Mouse (Mus musculus) liver, embryonic 13.5 days (tissue): ENCODE results near the gene 3110082J24Rik. TPM values are rescaled to one million over a fixed set of nuclear protein-coding genes. Genes with fewer than 3 reads are reported as not detected.
"Not testable (repeated sequence)": the region's sequence is repeated elsewhere in the genome, so short reads cannot be mapped to it uniquely, and the experiment has no call there.

Experiments used
- ATAC-seq: fragments of 200-750 bp; cut with Nextera tagmentation; 2 replicates; pipeline ENCODE4 v1.8.0; 2017; ENCODE audit warnings: low read depth, mild to moderate bottlenecking, moderate number of reproducible peaks, moderate library complexity
- DNase-seq: peaks from one replicate; pipeline ENCODE4 v3.0.0; 2022
- H3K27ac ChIP-seq: fragments of 300-500 bp; sonication (generic); 2 replicates; pipeline ENCODE4 v1.5.1; 2015; ENCODE audit warnings: moderate library complexity, mild to moderate bottlenecking, inconsistent platforms
- H3K27me3 ChIP-seq: fragments of 300-500 bp; sonication (generic); 2 replicates; pipeline ENCODE4 v1.6.1; 2015; ENCODE audit warnings: mild to moderate bottlenecking, inconsistent platforms
- H3K36me3 ChIP-seq: fragments of 300-500 bp; sonication (generic); 2 replicates; pipeline ENCODE4 v1.6.1; 2015; ENCODE audit warnings: mild to moderate bottlenecking, inconsistent platforms
- H3K4me1 ChIP-seq: fragments of 300-500 bp; sonication (generic); replicated peaks from 2 replicates; pipeline ENCODE4 v1.6.1; 2015; ENCODE audit warnings: inconsistent platforms
- H3K4me2 ChIP-seq: fragments of 300-500 bp; sonication (generic); 2 replicates; pipeline ENCODE4 v1.6.1; 2015; ENCODE audit warnings: inconsistent platforms, mild to moderate bottlenecking, moderate library complexity
- H3K4me3 ChIP-seq: fragments of 300-500 bp; sonication (generic); replicated peaks from 2 replicates; pipeline ENCODE4 v1.5.1; 2015; ENCODE audit warnings: mild to moderate bottlenecking, inconsistent platforms
- H3K9ac ChIP-seq: fragments of 300-500 bp; sonication (generic); 2 replicates; pipeline ENCODE4 v1.6.1; 2015; ENCODE audit warnings: mild to moderate bottlenecking, inconsistent platforms
- H3K9me3 ChIP-seq: fragments of 300-500 bp; sonication (generic); replicated peaks from 2 replicates; pipeline ENCODE4 v1.6.1; 2016; ENCODE audit warnings: inconsistent platforms
- WGBS: fragments of 180-500 bp; shearing (Covaris S2); methylation state at CpG from one replicate; pipeline ENCODE4 v1.1.7; 2015; ENCODE audit not compliant: insufficient replicate concordance; 5-methylcytosine and 5-hydroxymethylcytosine counted together
- polyA plus RNA-seq: library from polyadenylated mRNA; unstranded; fragments of >200 nt; fragmentation: Nextera tagmentation; extraction: Ambion mirVana; gene quantifications from 2 replicates; pipeline ENCODE4 v1.2.1, GENCODE M21; 2015

3110082J24Rik gene
- polyA plus RNA-seq, 1 experiment from 2014 or later, result not detected

- not testable (repeated sequence) for H3K27me3 ChIP-seq, H3K4me2 ChIP-seq, DNase-seq, H3K4me3 ChIP-seq, H3K9ac ChIP-seq, ATAC-seq, H3K9me3 ChIP-seq, H3K27ac ChIP-seq, H3K4me1 ChIP-seq
- WGBS, result 76% methylated on average over 5 of the region's 5 CpGs
- peaks cover 59% of the 10 kb centered on the region for H3K36me3 ChIP-seq
Observed at GRCm38 (mm10) chr5:30059607-30060006, 46.3 kb downstream of the 3110082J24Rik start.

GRCm38 (mm10) chr5:30058216-30058731, 47.6 kb downstream of the 3110082J24Rik start:
- peaks cover 46% of the 10 kb centered on the region for H3K36me3 ChIP-seq
- no peak overlapping the region for H3K4me2 ChIP-seq
- no peak overlapping the region for H3K4me3 ChIP-seq
- DNase-seq (no peak), ATAC-seq (no peak)
- H3K27me3 ChIP-seq, result no peaks in the 10 kb centered on the region
- H3K27ac ChIP-seq, result no peak overlapping the region
- WGBS, result 82% methylated on average over 6 of the region's 6 CpGs
- H3K9me3 ChIP-seq, result no peaks in the 10 kb centered on the region
- H3K4me1 ChIP-seq, result no peaks in the 10 kb centered on the region
- no peak overlapping the region for H3K9ac ChIP-seq

Other genes starting within 250 kb of the 3110082J24Rik start
- 0.28 and 0.32 TPM in 2 replicates for gene Il6, start 93.0 kb downstream of the 3110082J24Rik start, polyA plus RNA-seq
- 272 and 296 TPM in 2 replicates for gene Tyms, start 32.5 kb downstream of the 3110082J24Rik start, polyA plus RNA-seq
- gene Garem2, start 925 bp downstream of the 3110082J24Rik start, polyA plus RNA-seq, result 0.03 TPM in 2 replicates
- 79.5 and 91.8 TPM in 2 replicates for gene Hadha, start 49.1 kb upstream of the 3110082J24Rik start, polyA plus RNA-seq
- 124 and 143 TPM in 2 replicates for gene Hadhb, start 49.2 kb upstream of the 3110082J24Rik start, polyA plus RNA-seq
- not detected in 2 replicates for gene Adgrf3, start 99.6 kb upstream of the 3110082J24Rik start, polyA plus RNA-seq
- 14.0 and 21.3 TPM in 2 replicates for gene Selenoi, start 126.5 kb upstream of the 3110082J24Rik start, polyA plus RNA-seq
- 1.8 TPM in 2 replicates for gene Drc1, start 175.3 kb upstream of the 3110082J24Rik start, polyA plus RNA-seq